Mouse (Mus musculus) granulocyte monocyte progenitor cell, adult 5-6 weeks (primary cell): ENCODE results near the gene Alpk1. TPM values are rescaled to one million over a fixed set of nuclear protein-coding genes. Genes with fewer than 3 reads are reported as not detected.

Experiments used
- ATAC-seq: replicated peaks from 2 replicates; pipeline ENCODE4 v1.8.0; 2016; ENCODE audit warnings: mild to moderate bottlenecking, moderate TSS enrichment, inconsistent platforms; ENCODE audit not compliant: poor library complexity, severe bottlenecking
- total RNA-seq, 2 experiments: library from RNA; stranded (forward) in 1 of 2; stranded (reverse) in 1 of 2; fragments of 200-712, 200-1000 nt in 1 of 2; fragments of >200 nt in 1 of 2; fragmentation: Nextera tagmentation in 1 of 2; gene quantifications; 2 replicates each; pipeline ENCODE4 v1.2.3; 2014 to 2017

Alpk1 gene
- total RNA-seq, 2 experiments from 2014 or later: 10.5 to 14.9 TPM

GRCm38 (mm10) chr3:127701196-127701825 lies 79.0 kb downstream of the Alpk1 start:
- ATAC-seq: no peak

- ATAC-seq: no peak
Measured at GRCm38 (mm10) chr3:127698636-127699035, 81.7 kb downstream of the Alpk1 start.

- no peak for ATAC-seq
Measured at GRCm38 (mm10) chr3:127696541-127696940, 83.8 kb downstream of the Alpk1 start.

GRCm38 (mm10) chr3:127694802-127695771 lies 85.2 kb downstream of the Alpk1 start:
- no peak for ATAC-seq

GRCm38 (mm10) chr3:127691230-127691629 lies 89.1 kb downstream of the Alpk1 start:
- ATAC-seq: no peak

GRCm38 (mm10) chr3:127679703-127680102 lies 100.6 kb downstream of the Alpk1 start:
- ATAC-seq: no peak

- no peak for ATAC-seq
Measured at GRCm38 (mm10) chr3:127661646-127662531, 118.4 kb downstream of the Alpk1 start.

GRCm38 (mm10) chr3:127660712-127661111 lies 119.6 kb downstream of the Alpk1 start:
- no peak for ATAC-seq

GRCm38 (mm10) chr3:127651742-127652653 lies 128.3 kb downstream of the Alpk1 start:
- no peak for ATAC-seq

GRCm38 (mm10) chr3:127646156-127646825 lies 134.0 kb downstream of the Alpk1 start:
- ATAC-seq: no peak

- ATAC-seq: no peak
Measured at GRCm38 (mm10) chr3:127642211-127642610, 138.1 kb downstream of the Alpk1 start.

GRCm38 (mm10) chr3:127640762-127641700 lies 139.3 kb downstream of the Alpk1 start:
- ATAC-seq: no peak

GRCm38 (mm10) chr3:127639875-127640761 lies 140.2 kb downstream of the Alpk1 start:
- ATAC-seq: peak; percentile 99

GRCm38 (mm10) chr3:127634984-127635349 lies 145.4 kb downstream of the Alpk1 start:
- ATAC-seq: no peak

- peak; percentile 86 for ATAC-seq
Measured at GRCm38 (mm10) chr3:127634101-127634983, 146.0 kb downstream of the Alpk1 start.
